Mouse (Mus musculus) heart, postnatal 0 days (tissue): ENCODE data around the gene Atp2b4.

Experiments used
- CTCF ChIP-seq: IDR thresholded peaks from 2 replicates; pipeline ENCODE4 v1.5.1; 2016; ENCODE audit warnings: antibody characterized with exemption, control low read depth, low read depth
- EP300 ChIP-seq: IDR thresholded peaks from 2 replicates; pipeline ENCODE4 v1.6.1; 2016; ENCODE audit warnings: antibody characterized with exemption, low read depth

GRCm38 (mm10) chr1:133664203-133664970 is 136.5 kb downstream of the Atp2b4 start:
- TF ChIP-seq CTCF (no peak), EP300 (no peak)
